Mouse (Mus musculus) mouse embryonic stem cell (cell line): ENCODE results near the gene Fam89b.

Experiments used
- in situ Hi-C, 2 experiments: fragments of 300-500 bp; cut with MboI; formaldehyde crosslinking; loops; 1 replicate in 1 of 2; 3 replicates in 1 of 2; pipeline ENCODE4 v1.14.3; 2019 to 2020; ENCODE audit warnings: low sequenced_read_pairs in 2 of 2, low pct_unique_long_range_greater_than_20kb in 1 of 2, mixed read lengths in 1 of 2; ENCODE audit not compliant: unreplicated experiment in 1 of 2

Gene Fam89b

DNA sequence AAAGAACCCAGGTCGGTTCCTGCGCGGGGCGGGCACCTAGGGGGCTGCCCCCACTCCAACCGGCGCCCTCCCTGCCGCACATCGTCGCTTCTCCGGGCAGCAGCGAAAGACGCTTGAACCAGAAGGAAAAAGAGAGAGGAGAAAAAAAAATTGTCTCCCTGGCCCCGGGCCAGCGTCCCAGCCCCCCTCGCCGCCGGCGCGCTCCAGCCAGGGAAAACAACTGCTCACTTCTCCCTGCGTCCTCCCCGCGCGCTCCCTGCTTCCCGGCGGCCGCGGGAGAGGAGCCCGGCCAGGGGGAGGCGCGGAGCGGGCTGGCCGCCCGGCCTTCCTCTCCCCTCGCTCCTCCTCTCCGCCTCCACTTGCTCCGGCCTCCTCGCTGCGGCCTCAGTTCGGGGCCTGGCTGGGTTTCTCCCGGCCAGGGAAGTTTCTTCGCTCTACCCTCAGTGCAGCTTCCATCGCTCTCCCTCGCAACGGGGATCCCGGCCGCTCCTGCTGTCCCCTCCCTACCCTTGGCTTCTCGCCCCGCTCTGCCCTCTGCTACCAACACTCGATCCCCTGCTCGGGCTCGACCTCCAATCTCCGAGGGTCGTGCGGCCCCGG is 12.3 kb upstream of the Fam89b start:
- in situ Hi-C loops, result no loop called here

DNA sequence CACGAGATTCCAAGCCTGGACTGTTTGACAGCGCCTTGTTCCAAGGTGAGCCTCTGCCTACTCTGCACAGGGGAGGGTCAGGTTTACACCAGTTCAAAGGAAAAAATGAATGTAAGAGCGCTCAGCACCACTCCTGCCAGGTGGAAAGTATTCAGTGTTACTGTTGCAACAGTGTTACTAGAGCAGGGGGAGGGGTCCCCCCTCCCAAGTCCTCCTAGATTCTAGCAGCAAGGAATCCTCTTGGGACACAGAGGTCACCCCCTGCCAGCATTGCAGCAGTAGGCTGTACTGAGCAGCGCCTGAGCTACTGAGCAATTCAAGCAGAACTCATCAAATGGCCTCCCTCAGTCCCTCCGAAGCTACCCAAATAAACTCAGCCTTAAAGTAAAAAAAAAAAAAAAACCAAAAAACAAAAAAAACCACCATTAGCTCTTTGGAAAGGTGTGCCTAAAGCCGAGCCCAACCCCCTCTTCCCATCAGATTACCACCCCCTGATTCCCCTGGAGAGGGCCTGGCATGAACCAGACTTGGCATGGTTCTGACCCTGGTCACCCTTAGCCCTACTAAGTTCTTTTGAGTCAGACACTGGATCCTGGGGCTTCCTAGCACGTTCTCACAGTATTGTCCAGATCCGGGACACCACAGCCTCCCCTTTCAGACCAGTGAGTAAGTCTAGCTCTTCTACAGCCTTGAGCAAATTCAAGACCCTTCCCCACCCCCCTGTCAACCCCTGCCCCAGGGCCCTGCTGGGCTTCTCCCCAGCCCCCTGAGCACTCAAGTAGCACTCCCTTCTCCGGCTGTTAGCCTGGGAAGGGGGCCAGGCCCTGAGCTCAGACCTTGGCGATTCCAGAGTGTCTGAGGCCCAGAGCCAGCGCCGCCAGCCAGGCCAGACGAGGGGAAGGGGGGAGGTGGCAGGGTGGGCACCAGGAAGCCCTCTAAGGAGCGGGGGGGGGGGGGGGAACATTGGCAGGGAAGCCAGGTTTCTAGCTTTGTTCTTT is 11.2 kb upstream of the Fam89b start, which contains the start of gene Ltbp3:
Ltbp3 (plus strand) TSS at position 585 of the 998 bp plus-strand sequence.
- in situ Hi-C loops, result no loop called here

DNA sequence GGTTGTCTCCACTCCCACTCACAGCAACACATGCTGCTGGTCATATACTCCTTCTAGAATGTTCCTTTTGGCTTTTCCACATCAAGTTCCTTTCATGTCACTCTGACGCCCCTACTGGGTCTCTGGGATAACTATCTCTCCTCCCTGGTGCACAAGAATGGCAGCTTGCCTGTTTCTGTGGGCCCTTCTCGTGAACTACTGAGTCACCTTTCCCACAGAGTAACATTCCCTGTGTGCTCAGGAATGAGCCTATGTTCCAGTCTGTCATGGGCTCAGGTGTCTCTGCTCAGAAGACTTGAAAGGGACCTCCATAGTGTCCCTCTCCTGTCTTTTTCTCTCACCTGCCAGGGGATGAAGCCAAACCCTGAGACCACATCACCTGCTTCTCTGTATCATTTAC is 10.0 kb upstream of the Fam89b start:
- in situ Hi-C loops, result no loop called here

DNA sequence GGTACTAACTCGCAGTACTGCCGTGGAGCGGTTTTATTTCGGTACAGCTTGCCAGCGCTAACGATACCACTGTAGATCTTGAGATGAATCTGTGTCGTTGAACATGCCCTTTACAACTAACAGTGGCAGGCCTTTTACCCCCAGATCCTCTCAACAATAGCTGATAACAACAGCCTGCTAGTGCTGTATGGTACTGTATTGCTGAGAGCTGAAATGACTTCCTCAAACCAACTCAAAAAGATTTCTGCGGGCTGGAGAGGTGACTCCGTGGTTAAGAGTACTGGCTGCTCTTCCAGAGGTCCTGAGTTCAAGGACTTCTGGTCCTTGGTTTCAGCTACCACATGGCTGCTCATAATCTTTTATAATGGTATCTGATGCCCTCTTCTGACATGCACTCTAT is 4.9 kb upstream of the Fam89b start:
- in situ Hi-C loops, result no loop called here

DNA sequence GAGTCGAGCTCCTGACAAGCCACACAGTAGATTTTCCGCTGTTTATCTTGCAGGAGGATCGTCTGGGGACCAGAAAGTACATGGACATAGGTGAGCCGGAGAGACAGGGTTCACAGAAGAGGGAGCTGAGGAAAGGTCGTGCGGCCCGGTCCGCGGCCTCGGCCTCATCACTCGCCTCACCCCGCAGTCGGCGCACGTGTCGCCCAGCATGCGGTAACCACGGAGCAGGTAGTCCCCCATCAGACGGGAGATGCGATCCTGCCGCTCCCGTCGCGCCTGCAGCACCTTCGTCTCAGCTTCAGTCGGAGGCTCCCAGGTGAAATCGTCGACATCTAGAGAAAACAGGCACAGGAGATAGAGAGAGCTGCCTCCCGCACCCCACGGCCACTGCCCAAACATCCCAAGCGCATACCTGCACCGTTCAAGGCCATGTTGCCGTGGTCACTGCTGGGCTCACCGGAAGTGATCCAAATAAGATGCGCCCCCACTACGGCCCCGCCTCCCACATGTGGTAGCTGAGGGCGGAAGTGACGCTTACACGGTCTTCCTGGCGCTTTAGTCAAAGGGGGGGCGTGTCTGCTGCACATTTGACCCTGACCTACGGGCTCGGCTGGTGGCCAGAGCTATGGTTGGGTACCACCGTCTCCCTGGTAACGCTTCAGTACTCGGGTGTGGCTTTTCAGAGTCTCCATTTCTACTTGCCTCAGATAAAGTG is 2.0 kb upstream of the Fam89b start:
- in situ Hi-C loops, result no loop called here

DNA sequence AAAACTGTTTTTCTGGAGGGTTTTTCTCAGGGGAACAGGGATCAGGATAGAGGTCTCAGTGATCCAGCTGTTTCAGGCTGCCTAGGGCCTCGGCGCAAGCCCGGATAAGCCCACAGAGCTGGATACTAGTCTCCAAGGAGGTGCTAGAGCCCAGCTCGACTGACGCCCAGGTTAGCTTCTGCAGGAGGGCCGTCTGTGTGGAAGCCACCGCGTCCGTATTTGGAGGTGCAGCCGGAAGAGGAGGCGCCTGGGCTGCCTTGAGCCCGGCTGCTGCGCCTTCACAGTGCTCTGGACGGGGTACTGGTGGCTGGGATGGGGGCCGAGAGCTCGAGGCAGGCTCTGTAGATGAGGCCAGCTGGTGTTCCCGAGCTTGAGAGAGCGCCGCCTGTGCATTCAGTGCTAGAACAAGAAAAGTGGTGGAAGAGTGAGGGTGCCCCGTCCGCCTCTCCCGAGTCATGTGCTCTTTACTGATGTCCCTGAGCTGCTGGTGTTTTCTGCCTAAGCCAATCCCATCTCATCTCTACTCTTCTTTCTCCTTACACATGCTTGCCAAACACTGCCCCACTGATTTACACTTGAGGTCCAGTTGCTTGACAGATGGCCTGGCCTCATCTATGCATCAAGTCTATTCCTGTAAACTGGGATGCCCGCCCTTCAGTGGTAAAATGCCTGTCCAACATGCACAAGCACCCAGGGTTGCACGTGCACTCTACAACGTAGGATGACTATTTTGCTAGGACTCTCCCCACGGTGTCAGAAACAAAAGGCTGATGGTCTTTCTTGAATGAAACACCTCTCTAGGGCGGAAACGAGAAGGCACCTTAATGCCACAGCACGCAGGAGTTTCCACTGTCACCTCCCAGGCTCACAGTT is 1.1 kb upstream of the Fam89b start:
- in situ Hi-C loops, result no loop called here

DNA sequence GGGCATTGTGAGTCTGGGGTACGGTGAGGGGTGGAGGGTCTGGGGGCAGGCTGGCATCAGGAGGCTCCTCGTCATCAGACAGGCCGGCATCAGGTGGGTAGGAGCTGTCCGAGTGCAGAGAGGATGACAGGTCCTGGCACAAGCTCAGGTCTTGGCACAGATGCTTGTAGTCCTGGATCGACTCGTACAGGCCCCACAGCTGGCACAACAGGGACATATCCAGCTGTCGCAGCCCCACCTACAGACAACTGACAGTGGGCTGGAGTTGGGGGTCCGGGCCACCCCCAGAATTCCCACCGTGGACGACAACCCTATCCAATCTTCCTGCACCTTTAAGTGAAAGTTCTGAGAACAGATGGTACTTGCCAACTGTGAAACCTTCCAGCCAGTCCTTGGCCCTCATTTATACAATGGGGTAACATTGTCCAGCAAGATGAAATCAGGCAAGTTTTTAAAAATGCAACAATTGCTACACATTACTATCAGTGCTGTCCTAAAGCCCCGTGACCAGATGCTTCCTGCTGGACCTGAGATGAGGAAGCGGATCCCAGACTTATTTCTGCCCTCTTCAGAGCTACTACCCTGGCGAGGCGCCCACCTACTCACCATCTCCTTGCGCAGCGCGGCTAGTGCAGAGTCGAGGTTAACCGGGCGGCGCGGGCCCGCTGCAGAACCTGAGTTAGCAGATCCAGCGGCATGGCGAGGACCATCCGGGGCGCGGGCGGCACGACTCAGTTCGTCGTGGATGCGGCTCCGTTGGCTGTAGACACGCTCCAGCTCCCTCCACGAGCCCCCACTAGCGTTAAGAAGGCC is 616 bp downstream of the Fam89b start:
- in situ Hi-C loops, result no loop called here

DNA sequence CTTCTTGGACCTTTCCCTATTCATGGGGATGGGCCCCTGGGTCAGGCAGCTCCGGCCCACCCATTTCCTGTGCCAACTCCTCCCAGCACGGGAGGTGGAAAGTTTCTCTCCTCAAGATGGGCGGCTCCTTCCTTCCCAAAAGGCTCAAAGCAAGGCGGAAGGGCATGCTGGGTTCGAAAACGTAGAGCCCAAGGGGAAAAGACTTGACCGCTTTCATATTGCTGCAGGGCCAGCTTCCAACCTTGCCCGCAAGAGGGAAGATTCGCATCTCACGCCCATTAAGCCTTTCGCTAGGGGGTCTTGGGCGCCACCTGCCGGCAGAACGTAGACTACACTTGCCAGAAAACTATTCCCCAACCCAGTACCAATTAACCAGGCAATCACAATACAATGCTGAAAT is 1.8 kb downstream of the Fam89b start:
- in situ Hi-C loops, result no loop called here

DNA sequence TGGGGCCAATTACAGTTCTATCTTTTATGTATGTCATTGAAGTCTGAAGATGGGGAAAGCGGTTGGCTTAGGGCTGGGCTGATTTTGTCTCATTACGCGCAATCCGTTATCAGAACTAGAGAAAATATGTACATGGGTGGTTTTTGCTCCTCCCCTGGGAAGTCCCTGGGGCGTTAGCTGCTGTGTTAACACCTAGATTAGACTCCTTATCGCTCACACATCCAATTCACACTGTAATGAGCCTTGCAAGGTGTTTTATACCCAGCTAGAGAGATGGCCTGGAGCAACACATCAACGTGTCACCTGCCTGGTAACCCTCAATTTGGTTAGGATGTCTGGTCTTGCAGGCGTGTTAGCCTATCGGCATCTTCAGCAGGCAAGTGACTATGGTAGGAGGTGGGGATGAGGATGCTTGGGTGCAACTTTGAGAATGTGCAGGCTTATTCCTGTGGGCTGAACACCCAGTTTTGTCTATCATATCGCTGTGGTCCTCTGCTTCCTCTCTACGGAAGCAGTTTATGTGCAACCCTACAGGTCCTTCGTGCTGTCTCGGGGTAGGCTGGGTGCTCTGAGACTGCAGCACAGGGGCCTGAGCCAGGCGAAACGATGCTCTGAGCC is 2.4 kb downstream of the Fam89b start:
- in situ Hi-C loops, result no loop called here

DNA sequence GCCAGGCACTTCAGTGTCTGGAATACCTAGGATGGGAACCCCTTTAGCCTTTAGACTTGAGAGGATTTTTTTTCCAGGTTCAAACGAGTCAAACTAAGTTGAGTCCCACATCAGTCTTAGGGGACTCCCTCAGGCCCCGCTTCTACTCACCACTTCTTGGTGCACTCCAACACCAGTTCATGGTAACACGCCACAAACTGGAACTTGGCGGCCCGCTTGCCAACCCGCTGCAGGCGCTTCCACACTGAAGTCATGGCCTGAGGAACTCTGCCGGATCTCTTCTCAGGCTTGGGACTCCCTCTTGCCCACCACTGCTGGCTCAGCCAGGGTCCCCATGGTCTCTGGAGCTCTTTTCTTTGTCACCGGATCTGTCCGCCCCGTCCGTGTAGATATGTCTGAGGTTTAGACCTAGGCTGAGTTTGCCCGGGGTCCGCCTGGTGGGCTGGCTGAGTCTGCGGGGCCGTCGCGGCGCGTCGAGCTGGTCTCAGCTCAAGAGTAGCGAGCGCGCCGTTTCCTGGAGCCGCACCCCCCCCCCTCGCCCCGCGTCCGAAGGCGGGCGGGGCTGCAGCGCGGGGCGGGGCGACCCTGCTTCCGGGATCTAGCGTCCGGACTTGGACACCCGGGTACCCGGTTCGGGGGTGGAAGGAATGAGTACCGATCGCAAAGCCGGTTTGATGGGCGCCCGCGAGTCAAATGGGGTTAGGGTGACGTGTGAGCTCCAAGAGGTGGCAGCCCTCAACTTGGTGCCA is 3.5 kb downstream of the Fam89b start, which contains the start of gene Ehbp1l1:
Ehbp1l1 (minus strand) TSS at position 551 of the 749 bp plus-strand sequence.
- in situ Hi-C loops, result no loop called here

DNA sequence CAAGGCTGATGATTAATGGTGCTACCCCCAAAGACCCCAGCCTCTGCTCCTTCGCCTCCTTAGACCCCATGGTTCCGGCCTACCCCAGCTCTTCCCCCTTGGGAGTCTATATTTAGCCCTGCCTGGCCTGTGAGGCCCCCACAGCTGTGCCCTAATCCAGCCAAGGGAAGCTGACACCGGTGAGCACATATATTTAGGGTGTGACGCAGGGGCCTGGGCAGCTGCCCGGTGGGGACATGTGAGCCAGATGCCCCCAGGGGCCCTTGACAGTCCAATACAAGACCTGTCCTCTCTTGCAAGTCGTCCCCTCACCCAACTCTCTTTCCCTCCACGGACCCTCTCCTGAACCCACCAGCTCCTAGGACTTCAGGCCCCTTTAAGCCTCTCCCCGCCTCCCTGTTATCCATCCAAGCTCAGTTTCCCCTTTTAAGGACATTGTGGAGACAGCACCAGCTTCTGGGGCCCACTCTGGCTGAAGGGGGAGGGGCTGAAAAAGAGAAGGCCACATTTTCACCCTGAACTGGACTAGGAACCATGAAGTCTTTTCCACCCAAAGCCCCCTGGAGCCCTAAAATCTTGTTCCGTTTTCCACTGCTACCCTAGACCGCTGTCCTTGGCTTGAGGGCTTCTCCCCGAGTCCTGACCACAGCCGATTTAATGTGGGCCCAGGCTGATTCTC is 4.3 kb downstream of the Fam89b start:
- in situ Hi-C loops, result no loop called here

DNA sequence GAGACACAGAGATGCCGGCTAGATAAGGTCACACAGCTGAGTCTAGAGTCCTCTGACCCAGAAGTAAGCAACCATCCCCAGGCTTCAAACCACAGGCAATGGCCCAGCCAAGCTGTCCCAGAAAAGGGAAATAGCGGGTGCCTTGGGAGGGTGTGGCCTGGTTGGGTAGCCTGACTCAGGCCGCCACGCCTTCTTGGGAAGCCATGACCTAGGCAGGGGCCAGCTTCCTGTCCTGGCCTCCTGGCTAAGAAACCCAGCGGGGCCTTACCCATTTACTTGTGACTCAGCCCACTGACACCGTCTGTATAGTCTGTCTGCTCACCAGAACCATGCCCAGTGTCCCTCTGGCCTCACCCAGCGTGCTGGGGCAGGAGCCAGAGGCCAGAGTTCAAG is 4.9 kb downstream of the Fam89b start:
- in situ Hi-C loops, result no loop called here

DNA sequence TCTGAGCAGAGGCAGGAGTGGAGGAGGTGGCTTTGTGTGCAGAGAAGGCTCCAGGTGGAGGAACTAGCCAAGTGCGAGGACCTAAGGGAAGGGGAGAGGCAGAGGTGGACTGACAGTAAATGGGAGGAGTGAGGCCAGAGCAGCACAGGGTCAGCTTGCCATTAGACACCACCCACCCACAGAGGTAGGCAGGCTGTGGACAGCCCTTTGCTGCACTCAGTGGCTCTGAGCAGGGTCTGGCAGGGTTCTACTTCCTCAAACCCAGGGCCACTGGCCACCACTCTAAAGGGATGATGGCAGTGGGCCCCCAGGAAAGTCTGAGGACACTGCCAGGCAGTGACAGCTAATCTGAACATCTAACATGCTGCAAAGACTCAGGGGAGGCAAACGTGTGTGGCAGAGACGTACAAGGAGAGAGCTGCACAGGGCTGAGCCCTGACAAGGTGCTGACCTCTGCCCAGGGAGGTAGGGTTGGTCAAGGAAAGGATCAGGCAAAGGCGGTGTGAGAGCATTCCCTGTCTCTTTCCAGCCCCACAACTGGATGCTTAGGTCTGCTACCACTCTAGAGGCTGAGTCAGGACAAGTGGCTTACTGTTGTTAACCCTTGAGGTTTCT is 5.4 kb downstream of the Fam89b start:
- in situ Hi-C loops, result no loop called here

DNA sequence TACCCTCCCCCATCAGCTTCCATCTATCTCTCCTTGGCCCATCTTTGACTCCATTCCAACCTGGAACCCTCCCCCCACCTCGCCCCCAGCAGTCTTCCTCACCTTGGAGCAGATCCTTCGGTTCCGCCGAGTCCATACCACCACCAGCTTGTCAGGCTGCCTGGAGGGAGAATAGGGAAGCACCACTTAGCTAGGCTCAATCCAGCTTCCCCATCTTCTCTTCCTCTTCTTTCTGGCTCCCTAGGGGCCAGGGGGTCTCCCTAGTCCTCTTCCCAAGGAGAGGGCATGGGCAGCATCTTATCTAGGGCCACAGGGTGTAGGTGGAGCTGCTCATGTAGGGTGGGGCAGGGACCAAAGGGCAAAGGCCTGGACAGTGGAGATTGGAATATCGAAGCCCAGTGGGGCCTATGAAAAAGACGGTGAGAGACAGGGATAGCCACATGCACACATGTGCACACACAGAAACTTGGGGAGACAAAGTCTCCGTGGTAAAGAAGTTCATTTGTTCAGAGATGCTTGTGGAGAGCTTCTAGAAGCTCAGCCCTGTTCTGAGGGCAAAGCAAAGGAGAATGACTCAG is 6.5 kb downstream of the Fam89b start:
- in situ Hi-C loops, result no loop called here

DNA sequence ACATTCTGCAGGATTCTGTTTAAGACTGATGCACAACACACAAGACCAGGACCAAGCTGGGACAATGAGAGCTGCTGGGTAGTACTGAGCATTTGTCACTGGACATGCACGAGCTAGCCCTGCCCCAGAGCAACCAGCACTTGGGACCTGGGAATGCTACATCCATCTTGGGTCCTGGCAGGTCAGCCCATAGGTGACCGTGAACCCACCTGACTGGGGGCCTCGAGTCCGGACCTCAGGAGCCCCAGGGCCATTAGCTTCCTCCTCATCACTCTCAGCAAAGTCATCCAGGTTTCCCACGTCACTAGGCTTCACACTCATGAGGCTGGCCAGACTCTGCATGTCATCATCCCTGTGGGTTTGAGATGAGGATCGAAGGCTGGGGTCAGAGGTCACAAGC is 8.2 kb downstream of the Fam89b start:
- in situ Hi-C loops, result no loop called here
